8 mouse cellular contexts compared by ENCODE assay signal in genomic region chr5:34637591-34638156, GRCm38 (mm10). TPM values are rescaled to one million over a fixed set of nuclear protein-coding genes. Genes with fewer than 3 reads are reported as not detected.
DNase-seq lines count a peak whose midpoint lies in the region; ATAC-seq lines count a peak whose summit lies in the region.

No protein-coding gene starts in this region.

- no peak for DNase-seq in kidney, adult 18-20 months
- peak; percentile 29 for DNase-seq in NIH3T3 (ENCODE audit: low read depth)
- DNase-seq in urinary bladder, postnatal 10 days (ENCODE audit: low spot score): no peak
- DNase-seq in left cerebral cortex, adult 18-20 months (ENCODE audit: low spot score in 2 of 2): no peak
- DNase-seq in kidney, adult 9 months: no peak

- H3K36me3 ChIP-seq in kidney, embryonic 14.5 days (ENCODE audit: control insufficient read depth, insufficient read depth, low read length): peaks cover 65% of the 10 kb centered on the region
- peaks cover 74% of the 10 kb centered on the region for H3K36me3 ChIP-seq in hindbrain, embryonic 13.5 days
- peaks cover 71% of the 10 kb centered on the region for H3K36me3 ChIP-seq in midbrain, embryonic 12.5 days

- H3K9me3 ChIP-seq in kidney, embryonic 14.5 days (ENCODE audit: control insufficient read depth, low read length): no peaks in the 10 kb centered on the region
- no peaks in the 10 kb centered on the region for H3K9me3 ChIP-seq in hindbrain, embryonic 13.5 days
- no peaks in the 10 kb centered on the region for H3K9me3 ChIP-seq in midbrain, embryonic 12.5 days

- peak overlapping the region; percentile 68; the same call in 1 of the 2 replicates for H3K9ac ChIP-seq in kidney, embryonic 14.5 days (ENCODE audit: low read depth, low read length)
- H3K9ac ChIP-seq in hindbrain, embryonic 13.5 days: peak overlapping the region; percentile 80; the same call in 1 of the 2 replicates
- H3K9ac ChIP-seq in midbrain, embryonic 12.5 days (replicated peaks): no peak overlapping the region

- H3K4me1 ChIP-seq in kidney, embryonic 14.5 days (ENCODE audit: control insufficient read depth, insufficient read depth, low read length): peaks cover 4% of the 10 kb centered on the region; the same call in 1 of the 2 replicates
- H3K4me1 ChIP-seq in hindbrain, embryonic 13.5 days (replicated peaks): peaks cover 32% of the 10 kb centered on the region
- H3K4me1 ChIP-seq in midbrain, embryonic 12.5 days: peaks cover 12% of the 10 kb centered on the region

- no peak for ATAC-seq in kidney, embryonic 14.5 days (ENCODE audit: low FRiP score, low TSS enrichment)
- ATAC-seq in hindbrain, embryonic 13.5 days (ENCODE audit: low FRiP score): no peak
- ATAC-seq in midbrain, embryonic 12.5 days (ENCODE audit: low FRiP score, low read depth): no peak

- H3K4me3 ChIP-seq in kidney, embryonic 14.5 days (ENCODE audit: low read length): peak overlapping the region; percentile 70; the same call in 1 of the 2 replicates
- H3K4me3 ChIP-seq in hindbrain, embryonic 13.5 days: no peak overlapping the region
- H3K4me3 ChIP-seq in midbrain, embryonic 12.5 days: peak overlapping the region; percentile 58; the same call in 1 of the 2 replicates

- 83% methylated on average over 7 of the region's 7 CpGs for WGBS in kidney, embryonic 14.5 days
- 84% methylated on average over 7 of the region's 7 CpGs for WGBS in hindbrain, embryonic 13.5 days
- WGBS in midbrain, embryonic 12.5 days: 80% methylated on average over 7 of the region's 7 CpGs

- H3K27me3 ChIP-seq in kidney, embryonic 14.5 days (ENCODE audit: control insufficient read depth, insufficient read depth, low read length): no peaks in the 10 kb centered on the region
- H3K27me3 ChIP-seq in hindbrain, embryonic 13.5 days: no peaks in the 10 kb centered on the region
- H3K27me3 ChIP-seq in midbrain, embryonic 12.5 days: 0 out of 2 replicates have a peak, but pooled peaks cover 3% of the 10 kb centered on the region

- no peak overlapping the region for H3K27ac ChIP-seq in kidney, embryonic 14.5 days (ENCODE audit: low read depth, low read length)
- no peak overlapping the region for H3K27ac ChIP-seq in hindbrain, embryonic 13.5 days
- no peak overlapping the region for H3K27ac ChIP-seq in midbrain, embryonic 12.5 days (replicated peaks)

- H3K4me2 ChIP-seq in kidney, embryonic 14.5 days (replicated peaks; ENCODE audit: low read depth, low read length): peak overlapping the region; percentile 97
- H3K4me2 ChIP-seq in hindbrain, embryonic 13.5 days: peak overlapping the region; percentile 88
- H3K4me2 ChIP-seq in midbrain, embryonic 12.5 days (replicated peaks): peak overlapping the region; percentile 91

RNA-seq across cellular contexts. Expression of gene Mfsd10, which starts 0.7 kb away (rescaled TPM):
- 111 and 125 TPM in 2 replicates for polyA plus RNA-seq in kidney, embryonic 14.5 days (2014; fragmentation: Nextera tagmentation; extraction: Ambion mirVana)
- 77.2 and 82.5 TPM in 2 replicates for polyA plus RNA-seq in hindbrain, embryonic 13.5 days (2015; fragmentation: Nextera tagmentation; extraction: Ambion mirVana)
- 73.7 and 89.0 TPM in 2 replicates for polyA plus RNA-seq in midbrain, embryonic 12.5 days (2016; fragmentation: Nextera tagmentation; extraction: Ambion mirVana)
- 10 to 100 TPM; 43.4 to 45.7 TPM for total RNA-seq in left cerebral cortex, adult 18-20 months (2021)

RNA-seq across cellular contexts. Expression of gene Nop14, which starts 22.3 kb away (rescaled TPM):
- polyA plus RNA-seq in kidney, embryonic 14.5 days (2014; fragmentation: Nextera tagmentation; extraction: Ambion mirVana): 25.4 and 30.4 TPM in 2 replicates
- polyA plus RNA-seq in hindbrain, embryonic 13.5 days (2015; fragmentation: Nextera tagmentation; extraction: Ambion mirVana): 21.5 and 22.6 TPM in 2 replicates
- polyA plus RNA-seq in midbrain, embryonic 12.5 days (2016; fragmentation: Nextera tagmentation; extraction: Ambion mirVana): 24.5 and 24.7 TPM in 2 replicates
- total RNA-seq in left cerebral cortex, adult 18-20 months (2021): 10 to 100 TPM; 16.2 to 16.6 TPM

RNA-seq across cellular contexts. Expression of gene Grk4, which starts 22.5 kb away (rescaled TPM):
- polyA plus RNA-seq in kidney, embryonic 14.5 days (2014; fragmentation: Nextera tagmentation; extraction: Ambion mirVana): 2.5 TPM in 2 replicates
- polyA plus RNA-seq in hindbrain, embryonic 13.5 days (2015; fragmentation: Nextera tagmentation; extraction: Ambion mirVana): 1.6 and 3.3 TPM in 2 replicates
- polyA plus RNA-seq in midbrain, embryonic 12.5 days (2016; fragmentation: Nextera tagmentation; extraction: Ambion mirVana): 2.5 and 3.5 TPM in 2 replicates
- total RNA-seq in left cerebral cortex, adult 18-20 months (2021): 1 to 10 TPM; 4.1 to 4.8 TPM
